ENCODE assay signal across 7 mouse cellular contexts in genomic region chr8:106996339-106996738, GRCm38 (mm10). TPM values are rescaled to one million over a fixed set of nuclear protein-coding genes. Genes with fewer than 3 reads are reported as not detected.
DNase-seq lines count a peak whose midpoint lies in the region; ATAC-seq and TF ChIP-seq lines count a peak whose summit lies in the region.
"Not testable (repeated sequence)": the region's sequence is repeated elsewhere in the genome, so short reads cannot be mapped to it uniquely, and the experiment has no call there.

No protein-coding gene starts in this region.

- not testable (repeated sequence) for ATAC-seq in lung, embryonic 14.5 days (ENCODE audit: insufficient read depth)

- not testable (repeated sequence) for H3K9ac ChIP-seq in heart, adult 2 months (ENCODE audit: low read depth, low read length); lung, embryonic 14.5 days

- not testable (repeated sequence) for H3K4me1 ChIP-seq in E14TG2a.4 (replicated peaks; ENCODE audit: low read depth, low read length); heart, adult 2 months (ENCODE audit: control insufficient read depth, insufficient read depth, low read length); lung, embryonic 14.5 days (ENCODE audit: insufficient read depth)

- WGBS in heart, adult 2 months = 87% methylated on average over 4 of the region's 4 CpGs
- WGBS in lung, embryonic 14.5 days = 85% methylated on average over 4 of the region's 4 CpGs

- peak; percentile 33; the same call in 1 of the 2 replicates for TF ChIP-seq CTCF in E14TG2a.4 (conservative IDR thresholded peaks at IDR 0.05; ENCODE audit: low read length)
- peak; percentile 58 for TF ChIP-seq CTCF in heart, adult 2 months (IDR thresholded peaks at IDR 0.05)
- TF ChIP-seq CTCF in layer of hippocampus, adult 2 months (conservative IDR thresholded peaks at IDR 0.05) = peak; percentile 62
- 0 out of 2 replicates have a peak, but pooled peaks have one; percentile 14 for TF ChIP-seq CTCF in lung, embryonic 14.5 days (IDR thresholded peaks at IDR 0.05; ENCODE audit: low read depth)

- H3K4me2 ChIP-seq in lung, embryonic 14.5 days = not testable (repeated sequence)

- peaks cover 88% of the 10 kb centered on the region for H3K36me3 ChIP-seq in E14TG2a.4 (ENCODE audit: insufficient read depth, low read length)
- H3K36me3 ChIP-seq in heart, adult 2 months (ENCODE audit: control insufficient read depth, insufficient read depth, low read length); splenic B cell, adult 2 months (ENCODE audit: control insufficient read depth, insufficient read depth, low read length, poor library complexity, severe bottlenecking): not testable (repeated sequence)
- H3K36me3 ChIP-seq in lung, embryonic 14.5 days (ENCODE audit: insufficient read depth) = peaks cover 35% of the 10 kb centered on the region

- not testable (repeated sequence) for H3K79me2 ChIP-seq in heart, adult 2 months (replicated peaks; ENCODE audit: control insufficient read depth, insufficient read depth, low read length)

- not testable (repeated sequence) for H3K27me3 ChIP-seq in E14TG2a.4 (ENCODE audit: insufficient read depth, low read length); heart, adult 2 months (ENCODE audit: control insufficient read depth, insufficient read depth, low read length); lung, embryonic 14.5 days (ENCODE audit: insufficient read depth, low read length); splenic B cell, adult 2 months (ENCODE audit: control insufficient read depth, insufficient read depth, low read length, poor library complexity, severe bottlenecking)

- H3K4me3 ChIP-seq in E14TG2a.4 (replicated peaks; ENCODE audit: low read length); heart, adult 2 months; layer of hippocampus, adult 2 months; lung, embryonic 14.5 days (ENCODE audit: low read depth, low read length): not testable (repeated sequence)

- intact Hi-C loops in heart, adult 2 months (cut with DNase I) = not testable (repeated sequence)

- H3K27ac ChIP-seq in heart, adult 2 months; layer of hippocampus, adult 2 months; lung, embryonic 14.5 days (ENCODE audit: low read depth): not testable (repeated sequence)

- peak; percentile 27 for DNase-seq in 416B (ENCODE audit: low read depth)
- DNase-seq in ZHBTc4 (ENCODE audit: low read depth, low spot score) = peak; percentile 23
- not testable (repeated sequence) for DNase-seq in heart, adult 2 months; layer of hippocampus, adult 2 months (ENCODE audit: low spot score in 2 of 2); lung, embryonic 14.5 days
- peak; percentile 27 for DNase-seq in splenic B cell, adult 2 months (ENCODE audit: low read depth, low spot score)

- not testable (repeated sequence) for TF ChIP-seq POLR2A in heart, adult 2 months (IDR thresholded peaks at IDR 0.05; ENCODE audit: insufficient read depth, low read depth, low read length)

- H3K9me3 ChIP-seq in E14TG2a.4 (ENCODE audit: low read length); lung, embryonic 14.5 days (ENCODE audit: low read depth, low read length): not testable (repeated sequence)

- not testable (repeated sequence) for TF ChIP-seq EP300 in heart, adult 2 months (IDR thresholded peaks at IDR 0.05; ENCODE audit: insufficient read depth, low read depth, low read length)

RNA-seq across cellular contexts. Expression of gene Vps4a, which starts 34.7 kb away (rescaled TPM):
- 10 to 100 TPM; 57.1 to 58.3 TPM for total RNA-seq in heart, adult 2 months (2021)
- polyA plus RNA-seq in heart, adult 2 months (2012; rRNA removed) = 32.3 and 53.6 TPM in 2 replicates
- total RNA-seq in layer of hippocampus, adult 2 months (2021) = 100 to 1,000 TPM; 112 to 116 TPM
- polyA plus RNA-seq in lung, embryonic 14.5 days (2014; fragmentation: Nextera tagmentation; extraction: Ambion mirVana) = 67.8 and 71.4 TPM in 2 replicates

RNA-seq across cellular contexts. Expression of gene Pdf, which starts 52.1 kb away (rescaled TPM):
- total RNA-seq in heart, adult 2 months (2021) = 10 to 100 TPM; 60.6 to 64.8 TPM
- polyA plus RNA-seq in heart, adult 2 months (2012; rRNA removed) = 56.0 and 68.7 TPM in 2 replicates
- total RNA-seq in layer of hippocampus, adult 2 months (2021) = 10 to 100 TPM; 25.2 to 26.1 TPM
- 40.8 and 45.6 TPM in 2 replicates for polyA plus RNA-seq in lung, embryonic 14.5 days (2014; fragmentation: Nextera tagmentation; extraction: Ambion mirVana)
